ENCODE assay signal across 24 mouse cellular contexts in the genomic region with DNA sequence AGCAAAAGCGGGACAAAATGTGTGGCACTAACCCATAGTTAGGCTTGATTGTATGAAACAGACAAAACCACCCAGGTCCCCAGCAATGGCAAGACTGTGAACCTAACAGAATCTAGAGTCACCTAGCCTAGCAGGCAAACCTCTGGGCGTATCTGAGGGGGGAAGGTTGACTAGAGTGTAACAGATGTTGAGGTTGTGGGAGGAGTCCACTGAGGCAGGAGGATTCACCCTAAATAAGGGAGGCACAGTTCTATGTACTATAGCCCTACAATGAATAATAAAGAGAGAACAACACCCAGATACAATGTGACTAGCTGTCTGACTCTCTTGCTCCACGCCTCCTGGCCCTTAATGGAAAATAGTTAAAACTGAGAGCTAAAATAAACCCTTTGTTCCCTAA. TPM values are rescaled to one million over a fixed set of nuclear protein-coding genes. Genes with fewer than 3 reads are reported as not detected.
DNase-seq lines count a peak whose midpoint lies in the region; ATAC-seq and TF ChIP-seq lines count a peak whose summit lies in the region.
"Had no signal": no experiment of that assay in that cellular context is flagged by ENCODE, and none has a peak within 500 bp of the region (broad histone marks: within the 10 kb centered on the region; RNA-seq: fewer than 3 reads in every experiment).

No protein-coding gene starts in this region.

- no peak for ATAC-seq in midbrain, postnatal 0 days (ENCODE audit: low FRiP score)
- ATAC-seq: CD4-positive, CD25-positive, alpha-beta regulatory T cell, adult 4 months; forebrain, embryonic 14.5 days; forebrain, embryonic 16.5 days had no signal

- H3K4me3 ChIP-seq in testis, adult 2 months (ENCODE audit: control insufficient read depth, low read depth, low read length): no peak overlapping the region
- no peak overlapping the region for H3K4me3 ChIP-seq in midbrain, postnatal 0 days (ENCODE audit: low read depth, low read length)
- H3K4me3 ChIP-seq: embryonic facial prominence, embryonic 13.5 days; embryonic facial prominence, embryonic 15.5 days; erythroblast, embryonic 14.5 days; forebrain, embryonic 10.5 days; forebrain, embryonic 12.5 days had no signal

- H3K9me3 ChIP-seq in midbrain, postnatal 0 days (ENCODE audit: low read length): no peaks in the 10 kb centered on the region
- H3K9me3 ChIP-seq: embryonic facial prominence, embryonic 13.5 days; embryonic facial prominence, embryonic 15.5 days; forebrain, embryonic 10.5 days; forebrain, embryonic 12.5 days had no signal

- no peak overlapping the region for H3K9ac ChIP-seq in midbrain, postnatal 0 days (replicated peaks; ENCODE audit: low read length, poor library complexity, severe bottlenecking)
- H3K9ac ChIP-seq: embryonic facial prominence, embryonic 13.5 days; embryonic facial prominence, embryonic 15.5 days; forebrain, embryonic 12.5 days had no signal

- no peaks in the 10 kb centered on the region for H3K27me3 ChIP-seq in testis, adult 2 months (ENCODE audit: control insufficient read depth, insufficient read depth, low read length)
- H3K27me3 ChIP-seq in midbrain, postnatal 0 days (ENCODE audit: insufficient read depth, low read length): no peaks in the 10 kb centered on the region
- H3K27me3 ChIP-seq: embryonic facial prominence, embryonic 13.5 days; embryonic facial prominence, embryonic 15.5 days; forebrain, embryonic 12.5 days had no signal

- H3K4me2 ChIP-seq in midbrain, postnatal 0 days (ENCODE audit: low read depth, low read length, poor library complexity, severe bottlenecking): no peak overlapping the region
- H3K4me2 ChIP-seq: embryonic facial prominence, embryonic 13.5 days; embryonic facial prominence, embryonic 15.5 days; forebrain, embryonic 12.5 days had no signal

- H3K4me1 ChIP-seq in testis, adult 2 months (ENCODE audit: control insufficient read depth, insufficient read depth, low read length): peaks cover 7% of the 10 kb centered on the region
- no peaks in the 10 kb centered on the region for H3K4me1 ChIP-seq in midbrain, postnatal 0 days (ENCODE audit: insufficient read depth, low read length)
- H3K4me1 ChIP-seq: forebrain, embryonic 12.5 days had no signal

- no peak for DNase-seq in testis, postnatal 10 days (ENCODE audit: low spot score)
- DNase-seq in ZHBTc4 (ENCODE audit: low read depth, low spot score): peak; percentile 69
- DNase-seq in thymus, postnatal 14 days: no peak
- no peak for DNase-seq in midbrain, postnatal 0 days (ENCODE audit: low spot score)
- DNase-seq: adrenal gland, adult 2 months; adrenal gland, postnatal 10 days; adrenal gland, postnatal 25 days; B cell, adult 2 months; cerebellum, adult 11 months; cerebellum, adult 18-20 months; cerebellum, adult 8-10 months; cerebellum, adult 9-11 months; cerebellum, postnatal 14 days; cerebellum, postnatal 36 days; embryo, embryonic 11 days had no signal

- no peak for TF ChIP-seq CTCF in testis, adult 2 months (IDR thresholded peaks at IDR 0.05; ENCODE audit: control insufficient read depth, insufficient read depth, insufficient replicate concordance, low read depth, low read length)
- no peak for TF ChIP-seq CTCF in midbrain, postnatal 0 days (IDR thresholded peaks at IDR 0.05)

- WGBS in midbrain, postnatal 0 days: 89% methylated on average over 3 of the region's 3 CpGs

- H3K36me3 ChIP-seq in testis, adult 2 months (ENCODE audit: control insufficient read depth, insufficient read depth, low read length): no peaks in the 10 kb centered on the region
- H3K36me3 ChIP-seq in midbrain, postnatal 0 days (ENCODE audit: insufficient read depth, low read length): no peaks in the 10 kb centered on the region
- H3K36me3 ChIP-seq: embryonic facial prominence, embryonic 13.5 days; embryonic facial prominence, embryonic 15.5 days; forebrain, embryonic 10.5 days; forebrain, embryonic 12.5 days had no signal

- no peak for TF ChIP-seq POLR2A in testis, adult 2 months (IDR thresholded peaks at IDR 0.05; ENCODE audit: control insufficient read depth, low read depth, low read length)

- H3K27ac ChIP-seq in testis, adult 2 months (ENCODE audit: control insufficient read depth, insufficient read depth, low read depth, low read length): 0 out of 2 replicates have a peak overlapping the region, but pooled peaks have one; percentile 8
- H3K27ac ChIP-seq in midbrain, postnatal 0 days (ENCODE audit: low read depth, low read length): no peak overlapping the region
- H3K27ac ChIP-seq: embryonic facial prominence, embryonic 13.5 days; embryonic facial prominence, embryonic 15.5 days; forebrain, embryonic 10.5 days; forebrain, embryonic 12.5 days had no signal

RNA-seq across cellular contexts. Expression of gene Macf1, which starts 7.9 kb away (rescaled TPM):
- 20.0 and 24.4 TPM in 2 replicates for polyA plus RNA-seq in testis, adult 2 months (2012; rRNA removed)
- total RNA-seq in midbrain, postnatal 0 days (2014; rRNA removed): 338 and 390 TPM in 2 replicates
- 59.7 and 73.3 TPM in 2 replicates for polyA plus RNA-seq in midbrain, postnatal 0 days (2015; fragmentation: Nextera tagmentation; extraction: Ambion mirVana)

RNA-seq across cellular contexts. Expression of gene Ndufs5, which starts 25.9 kb away (rescaled TPM):
- polyA plus RNA-seq in testis, adult 2 months (2012; rRNA removed): 84.6 and 117 TPM in 2 replicates
- total RNA-seq in midbrain, postnatal 0 days (2014; rRNA removed): 141 and 145 TPM in 2 replicates
- 588 and 616 TPM in 2 replicates for polyA plus RNA-seq in midbrain, postnatal 0 days (2015; fragmentation: Nextera tagmentation; extraction: Ambion mirVana)

RNA-seq across cellular contexts. Expression of gene Akirin1, which starts 58.1 kb away (rescaled TPM):
- 41.6 and 42.9 TPM in 2 replicates for polyA plus RNA-seq in testis, adult 2 months (2012; rRNA removed)
- total RNA-seq in midbrain, postnatal 0 days (2014; rRNA removed): 60.5 and 72.6 TPM in 2 replicates
- polyA plus RNA-seq in midbrain, postnatal 0 days (2015; fragmentation: Nextera tagmentation; extraction: Ambion mirVana): 80.2 and 91.5 TPM in 2 replicates
